Mouse (Mus musculus) brain, adult 2 months (tissue): Measurements from ENCODE around the gene Ugt1a9.
"Not testable (repeated sequence)": the region's sequence is repeated elsewhere in the genome, so short reads cannot be mapped to it uniquely, and the experiment has no call there.

ENCODE experiments used
- DNase-seq: peaks from one replicate; pipeline ENCODE4 v3.0.0; 2011; ENCODE audit warnings: low read depth, low spot score

Ugt1a9 gene

DNA sequence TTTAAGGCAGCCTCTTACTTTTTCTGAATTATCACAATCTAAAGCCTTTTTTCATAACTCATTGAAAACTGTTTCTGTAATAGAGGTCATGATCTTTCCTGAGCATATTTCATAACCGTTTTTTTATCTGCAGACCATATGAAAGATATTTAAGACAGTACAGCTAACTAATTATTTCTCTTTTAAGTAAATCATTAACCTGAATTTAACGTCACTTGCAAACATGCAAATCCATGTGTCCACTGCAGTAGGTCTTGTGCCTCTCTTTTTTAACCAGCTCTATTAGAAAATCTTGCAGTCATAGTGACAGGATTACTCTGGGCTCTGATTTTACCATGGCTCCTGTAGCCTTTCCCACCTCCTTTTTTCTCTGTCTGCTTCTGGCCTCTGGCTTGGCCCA lies at the start of gene Ugt1a9:
Gene Ugt1a9, plus strand, starts transcription at position 306 of the 400 bp plus-strand sequence.
- no peak for DNase-seq

DNA sequence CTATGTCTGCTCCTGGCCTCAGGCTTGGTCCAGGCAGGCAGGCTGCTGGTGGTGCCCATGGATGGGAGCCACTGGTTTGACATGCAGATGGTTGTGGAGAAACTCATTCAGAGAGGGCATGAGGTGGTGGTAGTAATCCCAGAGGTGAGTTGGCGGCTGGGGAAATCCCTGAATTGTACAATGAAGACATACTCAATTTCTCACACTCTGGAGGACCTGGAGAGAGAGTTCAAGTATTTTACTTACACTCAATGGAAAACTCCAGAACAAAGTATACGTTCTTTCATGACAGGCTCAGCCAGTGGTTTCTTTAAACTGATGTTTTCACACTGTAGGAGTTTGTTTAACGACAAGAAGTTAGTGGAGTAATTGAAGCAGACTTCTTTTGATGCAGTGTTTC lies 45.4 kb upstream of the Ugt1a9 start:
- not testable (repeated sequence) for DNase-seq

DNA sequence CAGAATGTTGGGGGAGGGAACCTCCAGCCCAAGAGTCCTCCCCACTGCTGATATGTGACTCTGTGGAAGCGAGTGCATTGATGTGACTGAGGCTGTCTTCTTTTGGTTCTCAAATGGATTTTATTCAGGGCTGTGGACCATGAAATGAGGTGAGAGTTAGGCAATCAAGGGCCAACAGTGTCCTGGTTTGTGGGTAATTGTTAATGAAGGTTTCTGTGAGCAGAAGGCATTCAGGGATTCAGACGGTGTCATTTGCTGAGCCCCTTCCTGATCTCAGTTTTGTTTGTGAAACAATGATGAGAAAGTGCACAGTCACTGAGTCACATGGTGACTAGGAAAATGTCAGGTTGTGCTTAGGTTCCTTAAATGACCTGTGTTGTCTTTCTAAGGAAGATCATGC lies 27.6 kb upstream of the Ugt1a9 start:
- not testable (repeated sequence) for DNase-seq

DNA sequence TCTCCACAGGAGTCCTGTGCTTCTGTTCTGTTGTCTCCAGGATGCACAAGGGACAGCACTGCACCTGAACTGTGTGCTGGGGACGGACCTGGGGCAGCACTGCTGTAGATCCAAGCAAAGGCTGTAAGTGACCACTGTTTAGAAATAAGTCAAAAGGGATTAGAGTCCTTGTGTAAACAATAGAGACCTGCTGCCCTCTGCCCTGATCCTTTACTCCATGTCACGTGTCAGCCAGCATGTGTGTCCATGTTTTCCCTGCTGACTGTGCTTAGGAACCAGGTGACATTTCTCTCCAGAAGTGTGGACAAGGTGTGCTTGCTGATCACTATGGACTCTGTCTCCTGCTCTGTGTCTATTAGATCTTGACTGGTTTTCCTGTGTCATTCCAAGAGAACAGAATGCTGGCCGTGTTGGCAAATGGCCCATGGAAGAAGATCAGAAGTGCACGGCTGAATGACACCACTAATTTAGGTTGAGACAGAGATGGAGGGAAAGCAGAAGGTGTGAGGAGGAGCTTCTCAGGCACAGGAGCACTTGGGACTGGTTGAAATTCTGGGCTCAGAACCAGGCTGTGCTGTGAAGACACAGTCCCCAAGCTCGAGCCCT lies 25.7 kb upstream of the Ugt1a9 start:
- DNase-seq = not testable (repeated sequence)

DNA sequence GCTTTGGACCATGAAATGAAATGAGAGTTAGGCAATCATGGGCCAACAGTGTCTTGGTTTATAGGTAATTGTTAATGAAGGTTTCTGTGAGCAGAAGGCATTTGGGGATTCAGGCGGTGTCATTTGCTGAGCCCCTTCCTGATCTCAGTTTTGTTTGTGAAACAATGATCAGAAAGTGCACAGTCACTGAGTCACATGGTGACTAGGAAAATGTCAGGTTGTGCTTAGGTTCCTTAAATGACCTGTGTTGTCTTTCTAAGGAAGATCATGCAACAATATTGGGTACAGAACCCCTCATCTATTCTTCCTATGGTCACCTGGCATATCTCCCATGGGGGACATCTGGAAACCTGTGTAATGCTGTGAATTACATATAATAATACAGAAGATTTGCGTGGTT lies 23.2 kb upstream of the Ugt1a9 start:
- DNase-seq = not testable (repeated sequence)

DNA sequence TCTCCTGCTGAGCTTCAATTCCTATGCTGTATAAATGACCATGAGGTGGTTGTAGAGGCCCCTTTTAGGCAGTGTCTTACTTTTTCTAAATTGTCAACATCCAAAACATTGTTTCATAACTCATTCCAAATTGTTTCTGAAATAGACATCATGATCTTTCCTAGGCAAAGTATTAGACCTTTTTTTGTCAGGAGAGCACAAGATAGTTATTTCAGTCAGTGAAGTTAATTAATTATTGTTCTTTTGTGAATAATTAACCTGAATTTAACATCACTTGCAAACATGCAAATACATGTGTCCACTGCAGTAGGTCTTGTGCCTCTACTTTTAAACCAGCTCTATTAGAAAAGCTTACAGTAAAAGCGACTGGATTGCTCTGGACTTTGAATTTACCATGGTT lies 15.5 kb upstream of the Ugt1a9 start, which contains the start of gene Ugt1a10:
Gene Ugt1a10, plus strand, starts transcription at position 301 of the 400 bp plus-strand sequence.
- no peak for DNase-seq

DNA sequence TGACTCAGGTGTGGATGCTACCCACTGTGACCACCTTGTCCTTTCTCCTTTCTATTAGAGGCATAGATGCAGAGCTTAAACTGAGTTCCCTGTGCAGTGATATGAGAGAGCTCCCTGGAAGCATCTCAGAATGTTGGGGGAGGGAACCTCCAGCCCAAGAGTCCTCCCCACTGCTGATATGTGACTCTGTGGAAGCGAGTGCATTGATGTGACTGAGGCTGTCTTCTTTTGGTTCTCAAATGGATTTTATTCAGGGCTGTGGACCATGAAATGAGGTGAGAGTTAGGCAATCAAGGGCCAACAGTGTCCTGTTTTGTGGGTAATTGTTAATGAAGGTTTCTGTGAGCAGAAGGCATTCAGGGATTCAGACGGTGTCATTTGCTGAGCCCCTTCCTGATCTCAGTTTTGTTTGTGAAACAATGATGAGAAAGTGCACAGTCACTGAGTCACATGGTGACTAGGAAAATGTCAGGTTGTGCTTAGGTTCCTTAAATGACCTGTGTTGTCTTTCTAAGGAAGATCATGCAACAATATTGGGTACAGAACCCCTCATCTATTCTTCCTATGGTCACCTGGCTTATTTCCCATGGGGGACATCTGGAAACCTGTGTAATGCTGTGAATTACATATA lies 4.0 kb upstream of the Ugt1a9 start:
- not testable (repeated sequence) for DNase-seq

DNA sequence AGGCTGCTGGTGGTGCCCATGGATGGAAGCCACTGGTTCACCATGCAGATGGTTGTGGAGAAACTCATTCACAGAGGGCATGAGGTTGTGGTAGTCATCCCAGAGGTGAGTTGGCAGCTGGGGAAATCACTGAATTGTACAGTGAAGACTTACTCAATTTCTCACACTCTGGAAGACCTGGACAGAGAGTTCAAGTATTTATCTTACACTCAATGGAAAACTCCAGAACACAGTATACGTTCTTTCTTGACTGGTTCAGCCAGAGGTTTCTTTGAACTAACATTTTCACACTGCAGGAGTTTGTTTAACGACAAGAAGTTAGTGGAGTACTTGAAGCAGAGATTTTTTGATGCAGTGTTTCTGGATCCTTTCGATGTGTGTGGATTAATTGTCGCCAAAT lies 302 bp downstream of the Ugt1a9 start:
- DNase-seq = no peak

DNA sequence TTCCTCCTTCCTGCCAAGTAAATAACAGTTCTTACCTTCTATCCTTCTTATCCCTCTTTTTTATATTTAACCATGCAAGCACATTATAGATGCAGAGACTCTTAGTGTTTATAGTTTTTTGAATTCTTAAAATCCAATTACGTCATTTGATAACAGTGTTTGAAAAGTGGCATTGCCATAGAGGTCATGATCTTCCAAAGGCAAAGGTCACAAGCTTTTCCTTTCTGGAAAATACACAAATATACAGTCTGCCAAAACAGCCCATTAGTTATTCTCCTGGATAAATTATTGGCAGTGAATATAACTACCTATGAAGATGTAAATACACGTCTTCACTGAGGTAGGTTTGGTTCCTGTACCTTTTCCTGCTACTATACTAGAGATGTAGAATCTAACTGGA lies 3.9 kb downstream of the Ugt1a9 start:
- no peak for DNase-seq

DNA sequence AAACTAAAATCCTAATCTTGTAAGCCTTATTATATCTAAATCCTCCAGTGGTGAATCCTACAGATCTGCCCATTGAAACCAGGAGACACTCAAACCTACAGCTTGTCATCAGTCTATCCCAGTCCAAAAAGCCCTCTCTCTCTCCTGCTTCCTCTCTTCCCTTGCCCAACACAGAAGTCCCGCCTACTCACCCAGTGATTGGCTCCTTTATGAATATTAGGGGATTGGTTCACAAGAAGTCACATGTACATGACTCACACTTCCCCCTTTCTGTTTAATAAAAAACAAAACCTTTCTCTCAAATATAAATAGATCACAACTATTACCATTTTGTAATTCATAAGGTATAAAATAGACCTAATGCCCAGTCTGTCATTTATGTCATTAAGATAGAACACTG lies 6.5 kb downstream of the Ugt1a9 start:
- DNase-seq = no peak

DNA sequence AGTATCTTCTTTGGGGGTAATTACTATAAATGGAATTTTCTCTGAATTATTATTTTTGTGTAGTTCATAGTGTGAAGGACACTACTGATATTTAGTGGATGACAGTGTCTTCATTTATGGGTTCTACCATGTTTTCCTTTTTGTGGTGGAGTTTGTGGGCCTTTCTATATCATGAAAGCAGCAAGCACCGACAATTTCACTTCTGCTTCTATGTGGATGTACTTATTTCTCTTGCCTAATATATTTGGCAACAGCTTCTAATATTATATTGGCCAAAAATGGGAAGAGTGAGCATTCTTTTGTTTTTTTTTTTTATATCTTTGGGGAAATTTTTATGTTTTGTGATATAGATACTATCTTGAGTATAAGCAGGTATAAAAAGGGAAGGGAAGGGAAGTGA lies 11.1 kb downstream of the Ugt1a9 start:
- no peak for DNase-seq

DNA sequence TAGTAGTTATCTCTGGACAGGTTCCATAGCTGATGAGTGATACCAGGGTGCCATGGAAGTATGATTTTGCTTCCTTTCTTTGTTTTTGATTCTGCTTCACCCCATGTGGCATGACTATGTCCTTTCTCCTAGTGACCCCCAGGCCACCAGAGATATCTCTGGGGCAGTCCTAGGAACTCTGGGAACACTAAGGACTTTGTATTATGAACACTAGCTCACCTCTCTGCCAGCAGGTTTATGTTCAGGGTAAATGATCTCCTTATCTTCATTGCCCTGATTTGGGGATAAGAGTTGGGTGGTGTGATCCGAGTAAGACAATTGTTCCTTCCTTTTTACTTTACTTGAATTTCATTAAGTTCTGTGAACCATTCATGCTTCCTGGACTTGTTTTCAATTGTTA lies 15.5 kb downstream of the Ugt1a9 start:
- DNase-seq = no peak

DNA sequence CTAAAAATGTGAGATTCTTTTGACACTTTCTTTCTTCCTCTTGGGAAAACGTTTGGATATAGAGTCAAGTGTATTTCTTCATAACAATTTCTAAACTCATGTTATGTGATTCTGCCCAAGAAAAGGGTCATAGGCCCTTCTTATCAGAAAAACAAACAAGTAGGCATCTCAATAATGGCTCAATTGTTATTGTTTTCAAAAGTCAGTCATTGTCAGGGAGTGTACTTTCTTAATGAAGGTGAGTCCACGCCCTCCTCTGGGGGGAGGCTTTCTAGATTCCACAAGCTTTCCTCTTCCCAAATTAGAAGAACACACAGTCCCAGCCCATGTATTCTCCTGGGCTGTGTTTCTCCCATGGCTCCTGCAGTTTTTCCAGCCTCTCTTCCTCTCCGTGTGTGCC lies 16.9 kb downstream of the Ugt1a9 start, which contains the start of gene Ugt1a8:
Gene Ugt1a8, plus strand, starts transcription at position 301 of the 400 bp plus-strand sequence.
- DNase-seq = no peak

DNA sequence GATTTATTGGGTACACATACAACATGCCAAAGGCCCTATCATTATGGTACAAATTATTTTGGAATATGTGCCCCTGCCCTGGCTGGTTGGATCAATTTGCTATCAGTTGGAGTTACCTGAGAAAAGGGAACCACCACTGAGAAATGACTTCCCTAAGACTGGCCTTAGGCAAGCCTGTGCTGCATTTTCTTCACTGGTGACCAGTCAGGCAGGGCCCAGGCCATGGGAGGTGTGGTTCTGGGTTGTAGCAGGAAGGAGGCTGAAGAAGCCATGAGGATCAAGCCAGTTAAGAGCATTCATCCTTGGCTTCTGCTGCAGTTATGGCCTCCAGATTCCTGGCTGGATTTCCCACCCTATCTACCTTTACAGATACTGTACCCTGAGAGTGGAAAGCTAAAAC lies 21.7 kb downstream of the Ugt1a9 start:
- DNase-seq = no peak

DNA sequence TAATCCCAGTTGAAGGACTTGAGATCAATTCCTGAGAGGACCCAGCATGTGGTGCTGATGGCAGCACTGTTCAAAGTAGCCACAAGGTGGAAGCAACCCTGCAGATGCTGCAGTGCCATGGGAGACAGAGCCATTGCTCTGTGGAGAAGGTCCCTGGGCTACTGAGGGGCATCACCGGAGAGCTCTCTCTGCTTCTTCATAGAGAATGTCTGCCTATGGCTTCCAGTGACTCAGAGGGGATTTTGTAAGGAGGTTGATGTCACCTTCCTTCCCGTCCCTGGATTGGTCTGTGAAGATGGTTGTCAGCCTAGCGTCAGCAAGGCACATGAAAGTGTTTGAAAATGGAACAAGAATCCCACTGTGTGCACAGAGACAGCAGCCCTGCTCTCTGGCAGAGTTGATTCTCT lies 23.7 kb downstream of the Ugt1a9 start:
- DNase-seq = peak; percentile 10

DNA sequence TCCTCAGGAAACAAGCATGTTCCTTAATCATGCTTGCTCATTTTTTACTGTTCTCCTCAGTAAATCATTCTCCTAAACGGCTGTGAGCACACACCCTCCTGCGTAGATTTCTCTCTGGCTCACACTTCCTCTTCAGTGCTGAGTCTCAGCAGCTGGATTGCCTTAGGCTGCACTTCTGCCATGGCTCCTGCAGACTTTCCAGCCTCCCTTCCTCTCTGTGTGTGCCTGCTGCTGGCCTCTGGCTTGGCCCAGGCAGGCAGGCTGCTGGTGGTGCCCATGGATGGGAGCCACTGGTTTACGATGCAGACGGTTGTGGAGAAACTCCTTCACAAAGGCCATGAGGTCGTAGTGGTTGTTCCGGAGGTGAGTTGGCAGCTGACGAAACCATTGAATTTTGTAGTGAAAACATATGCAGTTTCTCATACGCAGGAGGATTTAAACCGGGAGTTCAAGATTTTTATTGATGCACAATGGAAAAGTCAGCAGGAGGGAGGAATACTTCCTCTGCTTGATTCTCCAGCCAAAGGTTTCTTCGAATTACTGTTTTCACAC lies 24.4 kb downstream of the Ugt1a9 start, which contains the start of gene Ugt1a7c:
Gene Ugt1a7c, plus strand, starts transcription at position 122 of the 552 bp plus-strand sequence.
- DNase-seq = peak; percentile 25

DNA sequence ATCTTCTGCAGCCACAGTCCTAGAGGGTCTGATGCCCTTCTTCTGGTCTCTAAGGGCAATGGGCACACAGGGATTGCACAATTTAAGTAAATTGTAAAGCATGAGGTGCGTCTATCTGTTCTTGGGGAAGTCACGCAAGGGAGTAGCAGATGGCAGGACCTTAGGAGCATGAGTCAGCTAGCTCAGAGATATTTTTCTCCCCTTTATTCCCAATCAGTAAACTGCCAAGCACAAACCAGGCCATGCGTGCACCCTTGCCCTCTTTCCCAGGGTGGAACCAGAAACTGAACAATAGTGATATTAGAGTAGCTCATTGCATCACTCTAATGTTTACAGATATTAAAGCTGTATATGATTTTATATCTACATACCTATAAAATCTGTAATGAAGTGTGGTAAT lies 27.9 kb downstream of the Ugt1a9 start:
- DNase-seq = not testable (repeated sequence)

DNA sequence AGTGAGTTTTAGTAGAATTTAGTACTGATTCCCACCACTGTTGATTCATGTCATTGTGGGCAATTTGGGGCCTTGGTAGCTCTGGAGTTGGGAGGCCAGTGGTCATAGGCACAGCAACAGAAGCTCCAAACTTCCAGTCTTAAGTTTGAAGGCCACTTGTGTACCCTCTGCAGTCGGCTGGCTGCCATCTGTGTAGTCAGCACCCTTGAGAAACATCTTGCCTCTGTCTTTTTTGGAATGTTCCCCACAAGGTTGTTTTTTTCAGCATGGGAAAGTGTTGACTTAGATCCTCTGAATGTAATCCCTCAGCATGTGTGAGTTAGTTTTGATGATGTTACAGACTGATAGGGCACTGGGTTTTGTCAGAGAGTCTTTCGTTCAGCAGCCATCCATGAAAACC lies 29.1 kb downstream of the Ugt1a9 start:
- DNase-seq = not testable (repeated sequence)

DNA sequence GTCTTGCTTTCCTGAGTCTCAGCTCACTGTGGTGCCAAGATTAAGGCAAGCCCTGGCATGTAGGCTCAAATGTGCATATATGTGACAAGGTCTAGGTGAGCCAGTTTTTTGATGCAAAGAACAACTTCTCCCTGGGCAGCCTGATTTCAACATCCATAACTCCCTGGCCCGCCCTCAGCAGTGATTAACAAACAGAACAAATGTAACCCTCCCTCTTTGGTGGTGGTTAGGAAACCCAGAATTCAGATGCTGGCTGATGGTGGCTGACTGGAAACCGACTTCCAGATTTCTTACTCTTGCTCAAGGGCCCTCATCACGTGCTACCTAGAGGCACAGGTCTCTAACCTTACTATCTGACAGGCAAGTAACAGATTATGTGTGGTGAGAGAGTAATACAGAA lies 32.4 kb downstream of the Ugt1a9 start, which contains the start of gene Ugt1a6b:
Gene Ugt1a6b, plus strand, starts transcription at position 234 of the 400 bp plus-strand sequence.
- DNase-seq = not testable (repeated sequence)

DNA sequence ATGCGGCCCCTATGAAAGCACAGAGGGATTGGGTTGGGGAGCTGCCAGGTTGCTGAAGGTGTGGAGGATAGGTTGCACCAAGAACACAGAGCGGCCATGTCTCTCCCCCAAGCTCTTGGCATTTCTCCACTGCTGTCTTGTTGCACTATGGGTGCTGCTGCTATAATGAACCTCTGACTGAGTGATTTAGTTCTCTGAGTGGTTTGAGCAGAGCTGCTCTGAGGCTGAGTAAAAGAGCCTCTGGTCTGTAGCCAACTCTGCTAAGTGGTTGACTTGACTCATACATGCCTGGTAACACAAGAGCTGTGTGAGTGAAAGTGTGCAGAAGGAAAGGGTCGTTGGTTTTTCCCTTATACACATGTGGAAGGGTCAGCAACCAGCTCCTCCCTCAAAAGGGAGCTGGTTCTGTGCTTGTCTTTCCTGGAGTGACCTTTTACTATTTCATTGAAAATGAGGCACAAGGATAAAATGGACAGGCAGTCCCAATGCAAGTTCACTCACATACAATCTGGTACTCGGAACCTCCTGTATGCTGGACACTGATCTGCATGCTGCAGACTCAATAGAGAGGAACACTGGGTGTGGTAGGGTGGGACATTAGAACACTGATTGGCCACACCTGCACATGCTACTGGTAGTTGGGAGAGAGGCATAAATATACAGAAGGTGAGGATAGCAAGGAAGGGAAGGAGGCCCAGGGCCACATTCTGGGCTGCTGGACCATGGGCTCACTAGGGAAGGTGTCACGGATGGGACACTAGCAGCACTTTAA lies 33.3 kb downstream of the Ugt1a9 start:
- DNase-seq = not testable (repeated sequence)

DNA sequence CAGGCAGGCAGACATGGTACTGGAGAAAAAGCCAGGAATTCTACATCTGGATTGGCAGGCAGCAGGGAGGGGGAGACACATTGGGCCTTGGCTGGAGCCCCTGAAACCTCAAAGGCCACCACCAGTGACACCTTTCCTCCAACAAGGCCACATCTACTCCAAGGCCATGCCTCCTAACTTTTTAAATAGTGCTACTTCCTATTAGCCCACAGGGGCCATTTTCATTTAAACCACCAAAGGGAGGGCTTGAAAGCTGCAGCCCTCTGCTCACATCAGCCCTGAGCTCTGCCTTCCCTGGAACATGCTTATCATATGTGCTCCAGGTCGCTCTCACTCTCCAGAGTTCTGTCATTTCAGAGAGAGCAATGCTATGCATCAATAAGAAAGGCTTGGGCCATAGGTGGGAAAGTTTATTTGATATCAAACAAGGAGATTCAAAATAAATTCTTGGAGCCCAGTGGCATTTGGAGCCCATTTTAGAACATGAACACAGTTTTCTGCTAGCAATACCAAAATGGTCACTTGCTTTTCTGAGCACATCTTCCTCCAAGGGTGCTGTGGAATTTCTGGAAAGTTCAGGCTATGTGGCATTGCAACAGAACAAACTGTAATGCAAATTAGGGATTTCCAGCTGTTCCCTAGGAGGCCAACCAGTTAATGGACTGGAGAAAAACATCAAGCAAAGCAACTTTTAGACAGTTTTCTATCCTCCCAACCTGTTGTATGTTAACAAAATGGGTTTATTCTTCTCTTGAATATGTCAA lies 34.2 kb downstream of the Ugt1a9 start:
- no peak for DNase-seq
